Mouse (Mus musculus): ENCODE data around the gene Snrnp48. TPM values are rescaled to one million over a fixed set of nuclear protein-coding genes. Genes with fewer than 3 reads are reported as not detected.

Gene Snrnp48
- polyA plus RNA-seq, 1 experiment from 2014 or later = 39.0 TPM

GRCm38 (mm10) chr13:38201413-38201812, 3.3 kb upstream of the Snrnp48 start:
- no peak for ATAC-seq (ENCODE audit: low read depth)
- peaks cover 15% of the 10 kb centered on the region for H3K36me3 ChIP-seq (ENCODE audit: control insufficient read depth, insufficient read depth, low read length)
- no peak overlapping the region for H3K4me3 ChIP-seq (ENCODE audit: low read length)
- no peak overlapping the region for H3K4me2 ChIP-seq (ENCODE audit: low read depth, low read length)
- H3K27ac ChIP-seq (ENCODE audit: low read length) = no peak overlapping the region
- peaks cover 10% of the 10 kb centered on the region; the same call in 1 of the 2 replicates for H3K9me3 ChIP-seq (ENCODE audit: control insufficient read depth, low read length)
- no peaks in the 10 kb centered on the region for H3K27me3 ChIP-seq (ENCODE audit: control insufficient read depth, insufficient read depth, low read depth, low read length)
- 68% methylated on average over 6 of the region's 6 CpGs for WGBS
- no peak overlapping the region for H3K9ac ChIP-seq (ENCODE audit: low read length)
- H3K4me1 ChIP-seq (replicated peaks; ENCODE audit: control insufficient read depth, insufficient read depth, low read length) = peaks cover 6% of the 10 kb centered on the region; the same call in 1 of the 2 replicates

GRCm38 (mm10) chr13:38204171-38204570, 567 bp upstream of the Snrnp48 start:
- no peaks in the 10 kb centered on the region for H3K9me3 ChIP-seq (ENCODE audit: control insufficient read depth, low read length)
- no peak overlapping the region for H3K9ac ChIP-seq (ENCODE audit: low read length)
- ATAC-seq (ENCODE audit: low read depth) = no peak
- H3K27ac ChIP-seq (ENCODE audit: low read length) = no peak overlapping the region
- H3K4me2 ChIP-seq (ENCODE audit: low read depth, low read length) = peak overlapping the region; percentile 76
- H3K4me1 ChIP-seq (replicated peaks; ENCODE audit: control insufficient read depth, insufficient read depth, low read length) = peaks cover 9% of the 10 kb centered on the region; the same call in 1 of the 2 replicates
- H3K27me3 ChIP-seq (ENCODE audit: control insufficient read depth, insufficient read depth, low read depth, low read length) = no peaks in the 10 kb centered on the region
- peak overlapping the region; percentile 97 for H3K4me3 ChIP-seq (ENCODE audit: low read length)
- WGBS = 67% methylated on average over 4 of the region's 4 CpGs
- no peaks in the 10 kb centered on the region for H3K36me3 ChIP-seq (ENCODE audit: control insufficient read depth, insufficient read depth, low read length)

GRCm38 (mm10) chr13:38211122-38211521, 6.4 kb downstream of the Snrnp48 start:
- Histone ChIP-seq H3K27me3 (ENCODE audit: control insufficient read depth, insufficient read depth, low read depth, low read length) (no peaks in the 10 kb centered on the region), H3K27ac (ENCODE audit: low read length) (no peak overlapping the region), H3K36me3 (ENCODE audit: control insufficient read depth, insufficient read depth, low read length) (peaks cover 28% of the 10 kb centered on the region), H3K4me3 (ENCODE audit: low read length) (no peak overlapping the region), H3K9me3 (ENCODE audit: control insufficient read depth, low read length) (no peaks in the 10 kb centered on the region), H3K9ac (ENCODE audit: low read length) (no peak overlapping the region), H3K4me1 (replicated peaks; ENCODE audit: control insufficient read depth, insufficient read depth, low read length) (peaks cover 4% of the 10 kb centered on the region; the same call in 1 of the 2 replicates), H3K4me2 (ENCODE audit: low read depth, low read length) (no peak overlapping the region)
- WGBS = 93% methylated on average over 5 of the region's 5 CpGs
- no peak for ATAC-seq (ENCODE audit: low read depth)

- Histone ChIP-seq H3K4me2 (ENCODE audit: low read depth, low read length) (no peak overlapping the region), H3K36me3 (ENCODE audit: control insufficient read depth, insufficient read depth, low read length) (peaks cover 44% of the 10 kb centered on the region), H3K27ac (ENCODE audit: low read length) (no peak overlapping the region), H3K27me3 (ENCODE audit: control insufficient read depth, insufficient read depth, low read depth, low read length) (no peaks in the 10 kb centered on the region), H3K4me3 (ENCODE audit: low read length) (no peak overlapping the region), H3K9me3 (ENCODE audit: control insufficient read depth, low read length) (no peaks in the 10 kb centered on the region), H3K4me1 (replicated peaks; ENCODE audit: control insufficient read depth, insufficient read depth, low read length) (no peaks in the 10 kb centered on the region), H3K9ac (ENCODE audit: low read length) (no peak overlapping the region)
- WGBS = 95% methylated on average over 3 of the region's 3 CpGs
- ATAC-seq (ENCODE audit: low read depth) = no peak
Observed at GRCm38 (mm10) chr13:38218686-38219085, 13.9 kb downstream of the Snrnp48 start.

- H3K27me3 ChIP-seq (ENCODE audit: control insufficient read depth, insufficient read depth, low read depth, low read length) = no peaks in the 10 kb centered on the region
- no peaks in the 10 kb centered on the region for H3K9me3 ChIP-seq (ENCODE audit: control insufficient read depth, low read length)
- ATAC-seq (ENCODE audit: low read depth) = no peak
- H3K4me2 ChIP-seq (ENCODE audit: low read depth, low read length) = no peak overlapping the region
- peaks cover 50% of the 10 kb centered on the region for H3K36me3 ChIP-seq (ENCODE audit: control insufficient read depth, insufficient read depth, low read length)
- no peak overlapping the region for H3K9ac ChIP-seq (ENCODE audit: low read length)
- H3K27ac ChIP-seq (ENCODE audit: low read length) = no peak overlapping the region
- no peaks in the 10 kb centered on the region for H3K4me1 ChIP-seq (replicated peaks; ENCODE audit: control insufficient read depth, insufficient read depth, low read length)
- WGBS = 87% methylated on average over 6 of the region's 6 CpGs
- H3K4me3 ChIP-seq (ENCODE audit: low read length) = no peak overlapping the region
Observed at GRCm38 (mm10) chr13:38220331-38220730, 15.6 kb downstream of the Snrnp48 start.

- Histone ChIP-seq H3K27ac (ENCODE audit: low read length) (no peak overlapping the region), H3K27me3 (ENCODE audit: control insufficient read depth, insufficient read depth, low read depth, low read length) (no peaks in the 10 kb centered on the region), H3K36me3 (ENCODE audit: control insufficient read depth, insufficient read depth, low read length) (peaks cover 17% of the 10 kb centered on the region), H3K4me1 (replicated peaks; ENCODE audit: control insufficient read depth, insufficient read depth, low read length) (no peaks in the 10 kb centered on the region), H3K9me3 (ENCODE audit: control insufficient read depth, low read length) (no peaks in the 10 kb centered on the region), H3K9ac (ENCODE audit: low read length) (no peak overlapping the region), H3K4me3 (ENCODE audit: low read length) (no peak overlapping the region), H3K4me2 (ENCODE audit: low read depth, low read length) (no peak overlapping the region)
- ATAC-seq (ENCODE audit: low read depth) = no peak; the same call in 1 of the 2 replicates
- 66% methylated on average over 9 of the region's 9 CpGs for WGBS
Observed at GRCm38 (mm10) chr13:38230177-38230821, 25.6 kb downstream of the Snrnp48 start.

GRCm38 (mm10) chr13:38232411-38232810, 27.7 kb downstream of the Snrnp48 start:
- Histone ChIP-seq H3K4me3 (ENCODE audit: low read length) (no peak overlapping the region), H3K9me3 (ENCODE audit: control insufficient read depth, low read length) (no peaks in the 10 kb centered on the region), H3K4me1 (replicated peaks; ENCODE audit: control insufficient read depth, insufficient read depth, low read length) (no peaks in the 10 kb centered on the region), H3K27me3 (ENCODE audit: control insufficient read depth, insufficient read depth, low read depth, low read length) (no peaks in the 10 kb centered on the region), H3K36me3 (ENCODE audit: control insufficient read depth, insufficient read depth, low read length) (peaks cover 10% of the 10 kb centered on the region), H3K27ac (ENCODE audit: low read length) (no peak overlapping the region), H3K4me2 (ENCODE audit: low read depth, low read length) (no peak overlapping the region), H3K9ac (ENCODE audit: low read length) (no peak overlapping the region)
- no peak for ATAC-seq (ENCODE audit: low read depth)
- 77% methylated on average over 4 of the region's 4 CpGs for WGBS

GRCm38 (mm10) chr13:38232856-38233625, 28.3 kb downstream of the Snrnp48 start:
- Histone ChIP-seq H3K4me1 (replicated peaks; ENCODE audit: control insufficient read depth, insufficient read depth, low read length) (no peaks in the 10 kb centered on the region), H3K36me3 (ENCODE audit: control insufficient read depth, insufficient read depth, low read length) (peaks cover 9% of the 10 kb centered on the region), H3K4me2 (ENCODE audit: low read depth, low read length) (no peak overlapping the region), H3K27ac (ENCODE audit: low read length) (no peak overlapping the region), H3K9me3 (ENCODE audit: control insufficient read depth, low read length) (no peaks in the 10 kb centered on the region), H3K9ac (ENCODE audit: low read length) (no peak overlapping the region), H3K27me3 (ENCODE audit: control insufficient read depth, insufficient read depth, low read depth, low read length) (no peaks in the 10 kb centered on the region), H3K4me3 (ENCODE audit: low read length) (no peak overlapping the region)
- no peak for ATAC-seq (ENCODE audit: low read depth)
- 58% methylated on average over 3 of the region's 3 CpGs for WGBS

GRCm38 (mm10) chr13:38234651-38235050, 29.9 kb downstream of the Snrnp48 start:
- Histone ChIP-seq H3K27ac (ENCODE audit: low read length) (no peak overlapping the region), H3K9me3 (ENCODE audit: control insufficient read depth, low read length) (no peaks in the 10 kb centered on the region), H3K4me1 (replicated peaks; ENCODE audit: control insufficient read depth, insufficient read depth, low read length) (no peaks in the 10 kb centered on the region), H3K4me2 (ENCODE audit: low read depth, low read length) (no peak overlapping the region), H3K27me3 (ENCODE audit: control insufficient read depth, insufficient read depth, low read depth, low read length) (no peaks in the 10 kb centered on the region), H3K36me3 (ENCODE audit: control insufficient read depth, insufficient read depth, low read length) (no peaks in the 10 kb centered on the region), H3K4me3 (ENCODE audit: low read length) (no peak overlapping the region), H3K9ac (ENCODE audit: low read length) (no peak overlapping the region)
- 69% methylated on average over 5 of the region's 5 CpGs for WGBS
- no peak for ATAC-seq (ENCODE audit: low read depth)
